Mouse (Mus musculus) G1E-ER4 (cell line): Measurements from ENCODE around the gene Ptcd2. TPM values are rescaled to one million over a fixed set of nuclear protein-coding genes. Genes with fewer than 3 reads are reported as not detected.

Source experiments
- GATA1 ChIP-seq: IDR thresholded peaks from one replicate; pipeline ENCODE4 v1.8.0; 2012; ENCODE audit warnings: low read length, inconsistent platforms
- polyA plus RNA-seq: library from polyadenylated mRNA; stranded (reverse); fragments of >175 nt; gene quantifications from 2 replicates; pipeline ENCODE4 v1.2.3, GENCODE M21; 2012

The Ptcd2 gene
- polyA plus RNA-seq, 1 experiment: 46.1 TPM

DNA sequence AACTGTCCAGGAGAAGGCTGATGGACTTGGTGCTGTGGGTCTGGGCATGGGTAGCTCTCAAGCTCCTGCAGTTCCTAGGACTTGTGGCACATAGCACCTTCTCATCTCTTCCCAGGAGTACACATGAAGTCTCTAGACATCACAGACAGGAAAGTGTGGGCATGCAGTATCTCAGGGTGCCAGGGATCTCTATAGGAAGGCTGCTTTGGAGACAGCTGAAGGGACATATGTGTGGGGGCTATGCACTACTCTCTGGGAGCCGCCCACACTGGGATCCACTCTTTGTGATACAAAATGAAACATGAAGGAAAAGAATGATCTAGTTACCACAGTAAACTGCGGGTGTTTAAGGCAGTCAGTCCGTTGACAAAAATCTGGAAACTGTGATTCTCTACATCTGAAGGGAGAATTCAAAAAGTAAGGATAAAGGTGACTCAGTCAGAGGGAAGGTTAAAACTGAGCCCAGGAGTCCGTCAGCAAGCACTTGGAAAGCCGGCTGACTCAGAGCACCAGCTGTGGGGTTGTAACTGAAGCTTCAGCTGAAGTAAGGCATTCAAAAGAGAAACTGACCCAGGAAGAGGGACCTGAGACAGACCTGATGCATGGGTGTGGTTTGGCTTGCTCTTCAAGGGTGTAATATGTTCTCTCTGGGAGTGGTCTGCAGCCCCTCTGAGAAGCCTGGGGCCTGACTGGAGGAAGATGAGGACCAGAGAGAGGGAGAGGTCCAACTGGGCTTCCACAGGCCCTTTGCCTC lies 22.1 kb upstream of the Ptcd2 start:
- no peak for TF ChIP-seq GATA1

DNA sequence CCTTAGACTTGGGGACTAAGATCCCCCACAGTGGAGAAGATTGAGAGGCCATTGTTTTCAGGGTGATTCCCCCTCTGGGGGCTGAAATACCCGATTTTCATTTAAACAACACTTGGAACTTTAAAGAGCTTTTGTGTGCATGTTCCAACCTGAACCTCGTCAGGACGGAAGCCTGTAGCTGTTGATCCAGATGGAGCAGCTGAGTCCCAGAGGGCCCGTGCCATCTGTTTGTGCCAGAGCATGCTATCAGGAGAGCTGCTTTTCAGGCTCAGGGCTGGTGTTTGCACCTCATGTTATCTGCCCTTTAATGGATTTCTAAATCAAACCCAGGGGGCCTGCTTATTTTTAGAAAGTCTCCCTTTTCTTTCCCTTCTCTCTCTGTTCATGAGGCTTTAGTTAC lies 19.4 kb upstream of the Ptcd2 start:
- no peak for TF ChIP-seq GATA1

DNA sequence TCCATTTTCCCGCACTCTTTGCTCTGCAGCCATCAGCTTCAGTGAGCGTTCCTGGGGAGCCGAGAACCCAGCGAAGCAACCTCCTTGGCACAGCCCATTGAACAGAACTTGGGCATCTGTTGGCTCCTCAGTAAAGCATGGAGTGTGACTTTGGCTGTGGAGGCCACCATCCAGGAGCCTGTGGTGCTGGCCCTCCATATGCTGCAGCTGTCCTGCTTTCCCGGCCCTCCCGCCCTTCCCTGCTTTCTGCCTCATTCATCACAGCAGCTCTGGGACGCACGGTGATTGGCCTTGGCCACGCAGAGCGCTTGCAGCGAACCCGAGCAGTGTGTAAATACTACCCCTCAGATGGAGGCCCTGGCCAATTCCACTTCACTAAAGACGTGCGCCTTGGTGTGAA lies 14.4 kb upstream of the Ptcd2 start:
- no peak for TF ChIP-seq GATA1

DNA sequence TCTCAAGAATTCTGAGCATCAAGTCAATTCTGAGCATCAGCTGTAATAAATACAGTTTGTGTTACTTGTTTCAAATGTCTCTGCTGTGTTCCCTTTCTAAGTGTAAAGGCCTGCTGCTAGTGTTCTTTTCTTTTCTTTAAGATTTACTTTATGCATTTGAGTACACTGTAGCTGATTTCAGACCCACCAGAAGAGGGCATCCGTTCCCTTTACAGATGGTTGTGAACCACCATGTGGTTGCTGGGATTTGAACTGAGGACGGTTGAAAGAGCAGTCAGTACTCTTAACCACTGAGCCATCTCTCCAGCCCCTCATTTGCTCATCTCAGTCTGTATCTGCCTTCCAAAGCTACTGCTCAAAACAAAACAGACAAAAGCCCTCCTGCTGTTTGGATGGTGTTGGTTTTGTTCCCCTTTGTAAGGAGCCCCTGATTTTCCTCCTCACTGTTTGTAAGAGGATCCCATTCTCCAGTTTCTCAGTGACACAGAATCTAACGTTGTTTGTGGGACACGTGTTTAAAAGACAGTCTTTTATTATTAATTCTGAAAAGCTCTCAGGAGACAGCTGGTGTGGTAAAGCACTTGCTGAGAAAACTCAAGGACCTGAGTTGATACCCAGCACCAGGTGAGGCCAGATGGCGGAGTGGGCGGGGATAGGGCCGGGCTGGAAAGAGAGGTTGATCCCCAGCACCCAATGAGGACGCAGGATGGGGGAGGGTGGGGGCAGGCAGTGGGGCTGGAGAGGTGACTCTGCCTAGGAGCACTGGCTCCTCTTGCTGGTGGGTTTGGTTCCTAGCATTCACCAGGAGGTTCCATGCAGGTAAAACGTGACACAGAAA lies 12.1 kb upstream of the Ptcd2 start:
- no peak for TF ChIP-seq GATA1

DNA sequence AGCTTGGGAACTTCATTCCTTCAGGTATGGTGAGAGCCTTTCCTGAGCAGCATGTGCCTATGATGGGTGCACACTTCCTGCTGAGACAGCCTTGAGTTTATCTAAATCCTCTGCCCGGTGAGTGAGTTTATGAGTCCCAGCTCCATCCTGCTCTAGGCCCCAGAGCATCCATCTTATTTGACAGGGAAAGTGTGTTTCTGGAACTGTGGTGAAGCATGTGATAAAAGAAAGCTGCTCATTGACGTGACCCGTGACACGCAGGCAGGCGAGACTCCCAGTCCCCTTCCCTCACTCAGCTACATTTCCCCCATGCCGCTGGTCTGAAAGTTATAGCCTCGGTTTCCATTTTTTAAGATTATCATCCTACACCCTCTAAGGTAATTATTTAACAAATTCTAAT lies 11.4 kb upstream of the Ptcd2 start:
- no peak for TF ChIP-seq GATA1

DNA sequence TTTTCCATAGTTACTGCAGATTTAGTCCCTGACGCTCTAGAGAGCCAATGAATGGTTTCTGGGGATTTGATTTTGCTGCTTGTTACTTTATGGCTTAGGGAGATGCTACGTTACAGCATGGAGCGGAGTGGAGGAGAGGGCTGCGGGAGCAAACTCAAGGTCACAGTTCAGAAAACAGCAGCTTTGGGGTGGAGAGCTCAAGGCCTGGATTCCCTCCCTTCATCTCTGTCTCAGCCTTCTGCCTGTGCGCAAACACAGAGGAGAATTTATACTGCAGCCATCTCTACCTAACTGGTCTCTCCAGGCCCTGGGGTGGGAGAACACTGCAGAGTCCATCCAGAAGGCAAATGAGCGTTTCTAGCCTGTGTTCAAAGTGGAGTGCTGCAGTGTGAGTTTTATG lies 10.6 kb upstream of the Ptcd2 start:
- TF ChIP-seq GATA1: no peak

DNA sequence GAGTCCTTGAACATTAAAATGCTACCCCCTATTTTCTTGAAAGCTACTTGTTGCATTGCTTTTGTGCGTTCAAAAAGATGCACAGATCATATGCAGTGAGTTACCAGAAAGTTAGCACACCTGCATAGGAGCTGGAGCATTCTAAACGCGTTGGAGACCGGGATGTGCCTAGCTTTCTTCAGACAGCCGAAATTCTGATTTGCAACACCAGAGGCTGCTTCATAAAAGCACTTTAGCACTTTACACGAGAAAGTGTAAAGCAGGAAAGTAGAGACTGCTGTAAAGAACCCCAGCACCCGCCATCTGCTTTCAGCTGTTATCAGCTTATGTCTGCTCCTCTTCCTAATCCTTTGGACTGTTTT lies 9.0 kb upstream of the Ptcd2 start:
- no peak for TF ChIP-seq GATA1

DNA sequence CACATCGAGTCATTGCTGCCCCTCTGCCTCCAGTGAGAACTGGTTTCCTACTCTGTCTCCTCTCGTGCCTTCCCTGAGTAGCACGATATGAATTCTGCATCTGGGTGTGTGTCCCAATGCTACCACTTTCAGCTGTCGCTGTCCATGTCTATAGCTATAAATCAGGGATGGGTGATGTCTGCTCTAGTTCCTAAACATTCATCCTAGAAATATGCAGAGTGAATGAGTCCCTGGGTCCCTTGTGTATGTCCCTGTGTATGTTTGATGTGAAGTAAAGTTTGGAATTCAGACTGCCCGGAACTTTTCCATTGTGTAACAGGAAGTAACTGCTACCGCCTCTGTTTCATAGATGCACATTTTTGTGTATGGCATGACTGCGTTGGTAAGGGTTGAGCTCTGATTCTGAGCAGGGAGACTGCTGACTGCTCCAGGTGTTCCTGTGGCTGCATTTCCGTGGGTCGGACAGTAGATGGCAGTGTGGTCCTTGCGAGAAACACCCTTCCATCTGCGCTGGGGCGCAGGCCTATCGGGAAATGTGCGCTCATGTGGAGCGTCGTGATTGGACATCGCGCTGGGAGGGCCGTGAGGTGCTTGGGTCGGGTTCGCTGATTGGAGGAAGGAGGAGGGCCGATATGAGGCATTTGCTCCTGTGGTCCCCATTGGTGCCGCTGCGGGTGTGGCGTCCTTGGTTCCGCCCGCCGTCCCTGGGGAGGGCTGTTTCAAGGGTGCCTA lies 8.4 kb upstream of the Ptcd2 start:
- TF ChIP-seq GATA1: no peak

DNA sequence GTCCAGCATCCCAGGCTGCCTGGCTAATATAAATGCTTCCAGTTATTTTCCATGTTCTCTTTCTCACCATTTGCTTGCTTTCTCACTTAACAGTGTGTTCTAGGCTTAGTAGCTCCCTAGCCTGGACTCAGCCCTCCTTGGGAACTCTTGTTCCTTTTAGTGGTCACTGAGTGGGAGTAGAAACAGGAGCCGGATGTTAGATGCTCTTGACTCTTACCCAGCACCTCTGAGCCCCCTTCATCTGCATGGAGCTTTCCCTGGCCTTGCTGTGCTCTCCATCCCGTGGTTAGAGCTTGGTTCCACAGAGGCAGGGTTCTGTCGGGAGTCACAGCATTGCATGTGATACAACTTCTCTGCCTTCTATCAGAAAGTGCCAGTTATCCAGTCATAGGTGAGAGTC lies 7.1 kb upstream of the Ptcd2 start:
- TF ChIP-seq GATA1: no peak

DNA sequence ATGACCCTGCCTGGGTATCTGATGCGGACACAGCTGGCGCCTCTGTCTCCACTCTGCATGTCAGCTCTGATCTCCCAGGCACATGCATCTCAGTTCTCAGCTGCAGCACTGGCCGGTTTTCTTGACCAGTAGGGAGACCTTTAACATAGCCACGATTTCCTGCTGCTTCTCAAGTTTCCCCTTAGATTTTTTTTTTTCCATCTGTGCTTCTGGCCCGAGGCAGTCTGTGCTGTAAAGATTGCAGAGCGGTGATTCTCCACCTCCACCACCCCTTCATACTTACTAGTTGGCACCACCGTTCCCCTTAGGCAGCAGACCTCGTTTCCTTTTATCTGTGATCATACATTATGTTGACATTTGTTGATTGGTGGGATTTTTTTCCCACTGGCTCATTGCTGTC lies 6.7 kb upstream of the Ptcd2 start:
- no peak for TF ChIP-seq GATA1

DNA sequence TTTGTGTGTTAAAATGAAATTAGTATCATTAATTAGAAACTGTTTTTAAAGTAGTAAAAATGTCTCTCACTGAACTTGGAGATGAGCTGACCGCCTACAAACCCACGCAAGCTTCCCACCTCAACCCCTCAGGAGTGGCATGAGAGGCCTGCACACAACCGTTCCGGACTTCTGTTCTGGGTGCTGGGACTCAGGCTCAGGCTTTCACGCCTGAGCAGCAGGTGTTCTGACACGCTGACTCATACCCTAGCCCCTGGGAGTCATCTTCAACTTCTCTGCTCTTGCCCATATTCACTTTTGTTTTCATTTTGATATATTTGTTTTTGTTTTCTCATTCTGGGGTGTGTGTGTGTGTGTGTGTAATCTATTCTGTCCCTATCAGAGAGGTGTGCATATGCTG lies 5.5 kb upstream of the Ptcd2 start:
- no peak for TF ChIP-seq GATA1

DNA sequence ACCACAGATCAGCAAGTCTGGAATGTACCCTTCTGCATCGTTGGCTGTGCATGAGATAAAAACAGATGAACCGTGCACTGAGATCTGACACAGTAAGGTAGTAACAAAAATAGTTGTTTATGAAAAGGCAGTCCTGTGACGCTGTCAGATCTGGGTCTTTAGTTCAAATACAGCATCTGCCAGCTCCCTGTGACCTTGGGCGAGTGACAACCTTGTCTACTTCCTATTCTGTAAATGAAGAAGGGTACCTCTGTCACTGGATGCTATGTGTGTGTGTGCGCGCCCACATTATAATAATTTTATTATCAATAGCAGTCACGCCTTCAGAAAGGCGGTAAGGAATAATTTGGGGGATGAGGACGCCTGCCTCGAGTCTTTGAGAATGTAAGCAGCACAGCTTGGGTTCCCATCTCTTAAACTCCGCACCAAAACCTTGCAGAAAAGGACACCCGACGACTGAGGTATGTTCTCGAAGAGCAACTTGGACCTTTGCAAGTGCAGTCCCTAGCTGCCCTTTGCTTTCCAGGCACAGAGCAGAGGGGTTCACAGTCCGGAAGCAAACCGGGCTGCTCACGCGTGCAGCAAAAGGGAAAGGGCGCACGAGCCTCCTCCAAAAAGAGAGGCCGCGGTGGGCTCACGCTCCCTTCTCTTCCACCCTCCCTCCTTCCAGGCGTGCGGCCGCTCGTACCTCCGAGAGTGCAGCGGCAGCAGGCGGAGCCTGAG lies 468 bp downstream of the Ptcd2 start:
- no peak for TF ChIP-seq GATA1

DNA sequence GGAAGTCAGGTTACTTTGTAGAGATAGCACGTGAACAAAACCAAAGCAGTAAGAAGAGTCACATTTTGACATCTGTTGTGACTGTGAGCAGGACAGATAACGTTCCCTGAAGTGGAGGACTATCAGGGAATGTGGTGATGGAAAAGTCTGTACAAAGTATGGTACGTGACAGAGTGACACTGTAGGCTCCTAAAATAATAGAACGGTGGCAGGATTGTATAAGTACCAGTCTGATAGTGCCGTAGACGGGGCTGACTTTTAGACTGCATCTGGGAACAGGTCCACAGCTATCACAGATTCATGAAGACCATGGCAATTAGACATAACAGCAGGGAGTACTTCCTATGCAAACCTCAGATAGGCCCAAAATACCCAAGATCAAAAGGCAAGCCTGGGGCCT lies 3.0 kb downstream of the Ptcd2 start:
- no peak for TF ChIP-seq GATA1

DNA sequence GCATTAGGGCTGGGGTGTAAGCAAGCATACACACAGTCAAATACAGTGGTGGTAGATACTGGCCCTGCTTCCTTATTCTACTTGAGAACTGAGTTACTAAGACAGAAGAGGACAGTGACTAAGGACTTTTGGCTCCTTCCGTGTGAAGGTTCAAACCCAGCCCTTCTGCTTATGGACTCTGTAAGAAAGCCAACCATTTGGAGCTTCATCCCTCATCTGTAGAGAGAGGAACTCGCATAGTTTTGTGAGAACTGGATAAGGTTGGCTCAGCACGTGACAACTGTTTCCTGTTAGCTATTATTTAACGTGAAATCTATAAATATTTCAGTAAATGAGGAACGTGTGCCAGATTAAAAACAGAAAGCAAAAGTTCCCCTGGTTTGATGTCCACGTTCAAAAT lies 7.0 kb downstream of the Ptcd2 start:
- TF ChIP-seq GATA1: no peak

DNA sequence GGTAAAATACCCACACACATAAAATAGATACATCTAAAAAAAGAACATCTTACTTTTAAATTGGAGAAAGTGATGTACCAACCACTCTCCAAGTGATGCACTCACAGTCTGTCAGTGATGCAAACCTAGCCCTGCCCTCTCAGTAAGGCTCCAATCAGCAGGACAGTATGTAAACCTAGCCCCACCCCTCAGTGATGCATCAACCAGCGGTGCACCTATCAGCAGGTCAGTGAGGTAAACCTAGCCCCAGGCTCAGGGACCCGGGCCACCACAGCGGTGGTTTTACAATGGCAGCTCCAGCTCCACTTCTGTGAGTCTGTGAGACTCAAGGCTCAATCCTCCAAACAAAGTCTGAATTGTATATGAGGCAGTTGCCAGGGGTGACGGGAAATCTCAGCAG lies 13.2 kb downstream of the Ptcd2 start:
- no peak for TF ChIP-seq GATA1
